Mouse (Mus musculus) liver, adult (tissue): ENCODE results near the gene Drc3.

ENCODE experiments used
- GATA4 ChIP-seq: IDR thresholded peaks from 2 replicates; pipeline ENCODE4 v1.6.1; 2014; ENCODE audit warnings: mild to moderate bottlenecking, low read length; ENCODE audit not compliant: insufficient replicate concordance

Drc3 gene

DNA sequence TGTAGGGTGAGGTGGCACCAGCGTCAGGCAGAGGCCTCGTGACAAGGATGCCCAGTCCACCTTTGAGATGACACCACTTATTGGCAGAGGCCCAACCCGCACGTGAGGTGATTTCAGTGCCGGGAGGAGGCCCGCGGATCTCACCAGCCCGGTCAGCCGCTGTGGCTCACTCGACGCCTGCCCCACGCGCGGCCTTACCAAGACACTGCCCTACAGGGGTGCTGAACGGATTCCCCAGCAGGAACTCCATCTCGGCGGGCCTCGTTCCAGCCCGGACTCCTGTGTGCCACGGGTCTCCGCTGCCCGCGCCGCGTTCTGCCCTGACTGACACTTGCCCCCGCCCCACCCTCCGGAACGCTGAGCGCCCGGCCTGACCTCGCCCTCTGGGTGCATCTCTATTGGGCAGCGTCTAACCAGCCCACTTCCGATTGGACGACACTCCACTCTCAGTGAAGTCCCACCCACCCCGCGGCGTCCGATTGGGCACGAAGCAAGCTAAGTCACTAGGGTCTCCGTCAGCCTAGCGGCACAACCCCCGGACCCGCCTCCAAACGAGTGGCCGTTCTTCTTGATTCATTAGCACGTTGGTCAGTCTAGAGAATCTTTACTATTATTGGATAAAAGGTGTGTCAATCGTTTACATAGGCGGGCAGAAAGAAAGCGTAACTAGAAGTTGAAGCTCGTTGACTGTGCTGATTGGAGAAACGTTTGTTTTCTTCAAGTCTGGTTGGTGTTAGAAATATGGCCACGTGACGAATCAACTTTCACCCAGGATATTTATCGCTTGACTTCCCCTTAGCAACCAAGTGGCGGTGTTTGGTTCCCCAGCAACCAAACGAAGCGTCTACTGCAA lies at the start of gene Drc3, which contains the start of gene Tom1l2:
Drc3 (plus strand) TSS at position 771 of the 853 bp plus-strand sequence.
Tom1l2 (minus strand) TSS at position 347 of the 853 bp plus-strand sequence.
- TF ChIP-seq GATA4 = no peak; the same call in 1 of the 2 replicates

GRCm38 (mm10) chr11:60303497-60303896 lies 49.6 kb upstream of the Drc3 start:
- TF ChIP-seq GATA4 = no peak

DNA sequence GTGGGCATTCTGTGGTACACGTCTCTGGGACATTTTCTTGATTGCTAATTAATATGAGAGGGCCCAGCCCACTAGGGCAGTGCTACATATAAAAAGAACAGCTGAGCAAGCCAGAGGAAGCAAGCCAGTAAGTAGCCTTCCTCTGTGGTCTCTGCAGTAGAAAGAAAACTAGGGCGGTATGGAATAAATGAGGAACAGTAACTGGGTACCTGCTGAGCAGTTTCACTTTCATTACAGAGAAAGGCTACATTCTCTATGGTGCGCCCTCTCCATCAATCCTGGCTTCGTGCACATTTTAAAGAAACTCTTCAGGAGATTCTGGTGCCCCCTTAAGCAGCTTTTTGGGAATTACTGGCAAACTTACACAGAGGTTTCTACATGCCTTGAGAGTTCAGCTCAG lies 47.5 kb upstream of the Drc3 start:
- no peak for TF ChIP-seq GATA4

DNA sequence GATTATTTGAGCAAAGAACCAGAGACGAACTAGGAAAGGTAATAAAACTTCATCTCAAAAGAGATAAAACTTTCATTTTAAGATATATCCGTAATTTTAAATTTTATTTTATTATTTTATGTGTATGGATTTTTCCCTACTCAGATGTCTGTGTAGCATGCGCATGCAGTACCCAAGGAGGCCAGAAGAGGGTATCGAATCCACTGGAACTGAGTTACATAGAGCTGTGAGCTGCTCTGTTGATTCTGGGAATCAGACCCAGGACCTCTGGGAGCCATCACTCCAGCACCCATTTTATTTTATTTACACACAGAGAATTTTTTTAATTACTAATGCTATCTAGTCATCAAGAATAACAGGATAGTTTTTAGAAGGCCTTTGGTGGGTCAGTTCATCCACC lies 46.3 kb upstream of the Drc3 start:
- no peak for TF ChIP-seq GATA4

- no peak for TF ChIP-seq GATA4
These were observed 45.7 kb upstream of the Drc3 start for GRCm38 (mm10) chr11:60307375-60307825.

DNA sequence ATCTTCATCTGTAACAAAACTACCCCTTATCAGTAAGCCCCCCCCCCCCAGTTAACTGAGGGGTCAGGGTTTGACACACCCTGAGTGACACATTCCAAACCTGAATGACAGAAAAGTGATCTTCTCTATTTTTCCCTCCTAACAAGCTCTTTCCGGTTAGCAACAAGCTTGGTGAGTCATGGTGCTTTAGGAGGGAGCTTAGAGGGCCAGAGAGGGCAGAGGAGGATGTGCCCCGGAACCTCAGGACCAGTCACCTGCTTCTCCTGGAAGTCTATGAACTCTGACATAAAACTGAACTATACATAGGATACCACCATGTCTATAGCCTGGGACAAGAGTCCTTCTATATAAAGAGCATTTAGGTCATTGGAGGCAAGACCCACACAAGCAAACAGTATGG lies 45.1 kb upstream of the Drc3 start:
- no peak for TF ChIP-seq GATA4

DNA sequence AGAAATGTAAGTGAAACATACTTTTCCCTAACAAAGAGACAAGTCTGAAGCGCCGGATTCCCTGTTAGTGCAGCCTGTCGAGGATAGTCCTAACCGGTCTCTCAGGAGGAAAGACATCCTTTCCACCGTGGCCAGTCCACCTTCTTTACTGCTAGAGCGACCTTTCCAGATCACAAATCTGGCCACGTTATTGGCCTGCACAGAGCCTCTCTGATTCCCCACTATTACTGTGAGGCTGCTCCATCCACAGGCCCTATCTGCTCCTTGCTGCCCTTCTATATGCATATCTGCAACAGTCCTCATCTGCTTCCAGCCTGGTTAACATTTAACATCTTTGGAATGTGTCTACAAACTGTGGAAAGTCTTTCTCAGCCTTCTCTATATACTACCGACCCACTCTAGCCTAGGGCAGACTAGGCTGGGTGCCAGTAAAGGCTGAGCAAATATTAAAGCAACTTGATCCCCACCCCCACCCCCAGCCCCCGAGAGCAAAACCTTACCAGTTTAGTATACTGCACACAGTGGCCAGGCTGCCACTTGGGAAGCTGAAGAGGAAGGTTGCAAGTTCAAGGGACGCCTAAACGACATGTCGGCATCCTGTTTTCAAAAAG lies 44.5 kb upstream of the Drc3 start:
- no peak for TF ChIP-seq GATA4

DNA sequence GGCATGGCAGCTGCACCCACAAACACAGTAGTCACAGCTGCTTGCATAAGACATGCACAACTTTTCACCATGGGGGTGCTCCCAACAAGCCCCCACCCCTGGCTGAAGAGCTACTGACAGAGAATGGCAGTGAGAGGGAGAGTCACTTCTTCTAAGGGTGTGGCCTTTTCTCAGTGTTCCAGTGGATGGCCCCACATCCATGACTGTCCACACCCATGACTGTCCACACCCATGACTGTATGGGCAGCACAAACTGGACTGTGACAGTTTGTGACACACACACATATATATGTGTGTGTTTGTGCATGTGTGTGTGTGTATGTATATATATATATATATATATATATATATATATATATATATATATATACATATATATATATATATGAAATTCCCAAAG lies 43.3 kb upstream of the Drc3 start:
- TF ChIP-seq GATA4 = no peak

DNA sequence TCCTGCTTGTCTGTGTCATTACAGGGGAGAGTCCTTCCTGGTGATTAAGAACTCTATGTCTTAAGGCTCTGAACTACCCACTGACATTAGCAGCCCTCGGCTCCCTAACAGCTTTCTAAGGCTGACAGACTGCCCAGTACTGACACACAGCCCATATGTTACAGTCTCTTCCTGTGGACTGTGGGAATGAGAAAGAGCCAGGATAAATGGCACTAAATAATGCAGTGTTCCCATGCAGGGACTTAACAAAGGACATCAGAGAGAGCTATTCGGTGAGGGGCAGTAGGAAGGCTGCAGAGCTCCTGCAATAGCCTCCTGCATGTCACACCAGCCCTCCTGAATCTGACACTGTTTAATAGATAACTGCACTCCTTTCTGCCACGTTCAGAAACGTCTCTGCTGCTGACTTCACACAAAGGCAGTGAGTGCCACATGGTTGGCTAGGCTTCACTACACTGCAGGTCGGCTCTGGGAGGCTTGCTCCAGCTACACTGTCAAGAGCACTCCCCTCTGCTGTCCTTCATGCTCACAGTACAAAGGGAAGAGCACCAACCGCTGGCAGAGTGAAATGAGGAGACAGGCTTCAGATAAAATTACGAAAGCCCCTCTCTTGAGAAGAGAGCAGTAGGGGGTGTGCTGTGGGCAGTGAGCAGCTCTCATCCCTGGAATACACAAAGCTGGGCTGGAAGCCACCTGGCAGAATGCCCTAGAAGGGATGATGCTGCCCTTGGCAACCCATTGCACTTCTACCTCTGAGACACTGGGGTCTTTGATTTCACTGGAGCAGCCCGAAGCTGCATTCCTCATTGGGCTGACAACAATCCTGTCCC lies 41.9 kb upstream of the Drc3 start:
- no peak for TF ChIP-seq GATA4

- no peak for TF ChIP-seq GATA4
These were observed 36.9 kb upstream of the Drc3 start for GRCm38 (mm10) chr11:60316250-60316649.

DNA sequence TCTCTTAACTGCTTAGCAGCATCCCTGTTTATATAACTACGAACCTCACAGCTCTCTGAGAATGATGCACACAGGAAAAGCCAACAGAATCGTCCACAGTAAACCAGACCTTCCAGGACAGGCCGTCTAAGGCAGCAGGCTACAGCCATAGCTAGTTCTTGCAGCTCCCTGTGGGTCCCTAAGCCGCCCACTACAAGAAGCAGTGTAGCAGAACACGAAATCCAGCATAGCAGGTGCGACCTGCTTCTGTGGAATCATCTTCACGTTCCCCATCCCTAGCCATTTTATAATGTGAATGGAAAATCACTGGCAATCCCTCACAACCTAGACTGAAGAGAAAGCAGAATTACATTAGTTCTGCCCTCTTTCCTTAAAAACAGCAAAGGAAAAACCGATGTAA lies 36.2 kb upstream of the Drc3 start:
- TF ChIP-seq GATA4 = no peak

DNA sequence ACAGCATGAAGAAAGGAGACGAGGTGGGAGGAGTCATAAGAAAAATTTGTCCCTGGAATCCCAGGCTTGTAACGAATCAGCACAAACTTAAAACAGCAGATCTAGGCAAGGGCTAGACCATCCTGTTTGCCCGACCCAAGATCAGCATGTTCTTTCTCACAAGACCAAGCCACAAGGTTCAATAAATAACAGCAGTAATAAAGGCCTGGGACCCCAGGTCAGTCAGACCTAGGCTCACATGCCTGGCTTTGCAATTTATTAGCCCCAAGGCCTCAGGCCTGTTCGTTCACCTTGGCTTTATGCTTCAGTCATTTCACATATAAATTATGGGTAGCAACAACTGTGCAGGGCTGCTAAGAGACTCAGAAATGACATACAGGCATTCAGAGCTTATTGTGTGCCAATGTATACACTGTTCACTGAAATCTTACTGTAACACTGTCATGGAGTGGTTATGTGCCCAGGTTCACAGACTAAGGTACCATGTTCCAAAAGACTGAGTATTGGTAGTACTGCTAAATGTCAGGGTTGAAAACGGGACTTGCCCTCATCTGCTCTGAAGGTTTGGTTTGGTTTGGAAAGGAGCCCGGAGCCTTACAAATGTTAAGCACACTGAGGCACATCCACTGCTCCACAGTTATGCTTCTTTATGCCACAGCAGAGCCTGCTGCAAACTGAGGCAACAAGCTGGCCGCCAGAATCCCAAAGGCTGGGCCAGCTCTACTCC lies 35.6 kb upstream of the Drc3 start:
- no peak for TF ChIP-seq GATA4

- no peak for TF ChIP-seq GATA4
These were observed 34.4 kb upstream of the Drc3 start for GRCm38 (mm10) chr11:60318716-60319115.

- TF ChIP-seq GATA4 = no peak
These were observed 33.7 kb upstream of the Drc3 start for GRCm38 (mm10) chr11:60319257-60320066.
